Mouse (Mus musculus) hindbrain, embryonic 14.5 days (tissue): ENCODE data around the gene Plekhm3. TPM values are rescaled to one million over a fixed set of nuclear protein-coding genes. Genes with fewer than 3 reads are reported as not detected.

ENCODE experiments used
- ATAC-seq: fragments of 200-750 bp; cut with Nextera tagmentation; 2 replicates; pipeline ENCODE4 v1.8.0; 2017; ENCODE audit warnings: moderate number of reproducible peaks, mild to moderate bottlenecking, moderate TSS enrichment, moderate library complexity; ENCODE audit not compliant: low FRiP score
- DNase-seq: peaks from one replicate; pipeline ENCODE4 v3.0.0-alpha.2; 2015; ENCODE audit warnings: low spot score
- H3K27ac ChIP-seq: fragments of 300-500 bp; sonication (generic); 2 replicates; pipeline ENCODE4 v1.5.1; 2014; ENCODE audit warnings: mild to moderate bottlenecking, moderate library complexity
- H3K27me3 ChIP-seq: fragments of 300-500 bp; sonication (generic); 2 replicates; pipeline ENCODE4 v1.6.1; 2014; ENCODE audit warnings: mild to moderate bottlenecking, low read length, mixed read lengths; ENCODE audit not compliant: control insufficient read depth, insufficient read depth
- H3K36me3 ChIP-seq: fragments of 300-500 bp; sonication (generic); replicated peaks from 2 replicates; pipeline ENCODE4 v1.6.1; 2014; ENCODE audit not compliant: control insufficient read depth, insufficient read depth
- H3K4me1 ChIP-seq: fragments of 300-500 bp; sonication (generic); replicated peaks from 2 replicates; pipeline ENCODE4 v1.6.1; 2014; ENCODE audit warnings: antibody characterized with exemption, low read length, mixed read lengths; ENCODE audit not compliant: control insufficient read depth, insufficient read depth
- H3K4me2 ChIP-seq: fragments of 300-500 bp; sonication (generic); replicated peaks from 2 replicates; pipeline ENCODE4 v1.6.1; 2014; ENCODE audit warnings: mild to moderate bottlenecking, moderate library complexity
- H3K4me3 ChIP-seq: fragments of 300-500 bp; sonication (generic); replicated peaks from 2 replicates; pipeline ENCODE4 v1.5.1; 2014; ENCODE audit warnings: mild to moderate bottlenecking, low read length
- H3K9ac ChIP-seq: fragments of 300-500 bp; sonication (generic); 2 replicates; pipeline ENCODE4 v1.6.1; 2014
- H3K9me3 ChIP-seq: fragments of 300-500 bp; sonication (generic); 2 replicates; pipeline ENCODE4 v1.6.1; 2016; ENCODE audit warnings: low read length; ENCODE audit not compliant: control insufficient read depth
- WGBS: fragments of 180-500 bp; shearing (Covaris S2); extraction: QIAGEN DNeasy Blood & Tissue Kit; methylation state at CpG from one replicate; pipeline ENCODE4 v1.1.7; 2014; 5-methylcytosine and 5-hydroxymethylcytosine counted together
- polyA plus RNA-seq: library from polyadenylated mRNA; unstranded; fragments of >200 nt; fragmentation: Nextera tagmentation; extraction: Ambion mirVana; gene quantifications from 2 replicates; pipeline ENCODE4 v1.2.1, GENCODE M21; 2014

The Plekhm3 gene
- polyA plus RNA-seq, 1 experiment from 2014 or later, result 9.1 TPM

DNA sequence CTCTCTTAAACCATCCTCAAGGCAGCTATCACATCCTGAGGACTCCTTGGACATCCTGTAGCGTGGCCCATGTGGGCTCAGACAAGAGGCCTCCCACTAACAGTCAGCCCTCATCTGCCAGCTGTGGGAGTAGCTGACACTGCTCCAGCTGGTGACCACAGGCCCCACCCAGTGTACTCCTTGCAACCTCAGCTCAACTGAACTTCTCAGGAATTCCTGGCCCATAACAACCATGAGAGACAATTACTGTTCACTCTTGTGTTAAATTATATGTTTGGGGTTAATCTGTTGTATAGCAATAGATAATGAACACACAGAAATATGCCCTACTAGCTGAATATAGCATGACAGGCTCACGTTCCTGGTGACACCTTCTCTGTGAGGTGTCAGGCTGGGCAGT is 104.4 kb downstream of the Plekhm3 start:
- DNase-seq (no peak), ATAC-seq (no peak)
- Histone ChIP-seq H3K4me1 (peaks cover 15% of the 10 kb centered on the region), H3K4me2 (no peak overlapping the region), H3K9ac (no peak overlapping the region), H3K4me3 (no peak overlapping the region), H3K27ac (no peak overlapping the region), H3K27me3 (no peaks in the 10 kb centered on the region), H3K9me3 (no peaks in the 10 kb centered on the region), H3K36me3 (no peaks in the 10 kb centered on the region)
- WGBS, result 62% methylated on average over 2 of the region's 2 CpGs

DNA sequence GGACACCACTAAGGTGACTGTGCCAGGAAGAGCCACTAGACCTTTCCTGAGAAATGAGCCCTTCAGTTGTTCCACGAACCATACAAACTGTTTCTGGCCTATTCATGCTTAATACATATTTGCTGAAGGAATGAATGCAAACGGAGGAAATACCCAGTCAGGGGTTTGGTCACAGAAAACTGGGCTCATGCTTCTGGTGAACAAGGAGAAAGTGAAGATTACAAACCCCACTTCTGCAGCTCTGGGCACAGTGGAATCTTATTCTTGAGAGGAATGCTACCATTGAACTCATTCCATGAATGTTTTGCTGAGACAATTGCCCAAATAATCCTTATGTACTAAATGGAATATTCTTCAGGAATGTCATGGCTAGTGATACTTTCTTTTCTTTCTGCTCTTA is 106.3 kb downstream of the Plekhm3 start:
- no peaks in the 10 kb centered on the region for H3K9me3 ChIP-seq
- ATAC-seq, result no peak
- H3K36me3 ChIP-seq, result no peaks in the 10 kb centered on the region
- H3K27me3 ChIP-seq, result no peaks in the 10 kb centered on the region
- no peak for DNase-seq
- no peak overlapping the region for H3K27ac ChIP-seq
- H3K9ac ChIP-seq, result no peak overlapping the region
- no peak overlapping the region for H3K4me3 ChIP-seq
- H3K4me2 ChIP-seq, result no peak overlapping the region
- 83% methylated on average over 2 of the region's 2 CpGs for WGBS
- peaks cover 15% of the 10 kb centered on the region for H3K4me1 ChIP-seq

DNA sequence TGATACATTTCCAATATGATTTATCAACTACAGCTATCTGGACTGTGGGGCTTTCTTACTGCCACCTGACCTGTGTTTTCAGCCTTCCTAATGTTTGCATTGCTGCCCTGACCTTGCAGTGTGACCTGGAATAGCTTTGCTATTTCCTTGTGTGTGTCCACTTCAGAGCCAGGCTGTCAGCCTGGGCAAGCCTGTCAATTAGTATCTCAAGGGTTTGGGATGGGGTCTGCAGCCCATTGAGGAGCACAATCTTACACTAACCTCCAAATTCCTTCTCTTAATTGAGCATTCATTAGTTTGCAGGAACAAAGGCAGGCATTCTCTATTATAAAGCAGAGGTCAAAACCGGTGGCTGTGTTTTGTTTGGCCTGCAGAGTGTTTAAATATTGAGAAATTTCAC is 107.6 kb downstream of the Plekhm3 start:
- ATAC-seq (no peak), DNase-seq (no peak)
- H3K27ac ChIP-seq, result no peak overlapping the region
- H3K4me1 ChIP-seq, result peaks cover 15% of the 10 kb centered on the region
- H3K9me3 ChIP-seq, result no peaks in the 10 kb centered on the region
- H3K9ac ChIP-seq, result no peak overlapping the region
- no peak overlapping the region for H3K4me2 ChIP-seq
- 38% methylated on average over 1 of the region's 1 CpGs for WGBS
- H3K4me3 ChIP-seq, result no peak overlapping the region
- H3K36me3 ChIP-seq, result no peaks in the 10 kb centered on the region
- H3K27me3 ChIP-seq, result no peaks in the 10 kb centered on the region

DNA sequence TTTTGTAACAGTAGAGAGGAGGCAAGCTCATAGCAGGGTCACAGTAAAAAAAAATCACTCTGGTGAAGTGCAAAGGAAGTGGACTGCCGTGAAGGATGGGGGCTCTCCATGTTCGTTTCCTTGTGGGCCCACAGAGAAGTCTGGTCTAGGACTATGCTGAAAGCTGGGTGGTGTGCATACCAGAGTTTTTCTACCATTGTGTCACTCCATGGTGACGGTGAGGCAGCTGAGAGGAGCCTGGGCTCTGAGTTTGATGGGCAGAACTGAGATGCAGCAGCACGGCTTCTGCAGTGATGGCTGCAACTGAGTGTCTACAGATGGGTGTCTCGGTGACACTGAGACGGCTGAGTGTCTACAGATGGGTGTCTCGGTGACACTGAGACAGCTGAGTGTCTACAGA is 108.5 kb downstream of the Plekhm3 start:
- Histone ChIP-seq H3K27me3 (no peaks in the 10 kb centered on the region), H3K27ac (no peak overlapping the region), H3K9ac (no peak overlapping the region), H3K4me3 (no peak overlapping the region), H3K4me2 (no peak overlapping the region), H3K4me1 (peaks cover 9% of the 10 kb centered on the region), H3K36me3 (no peaks in the 10 kb centered on the region), H3K9me3 (no peaks in the 10 kb centered on the region)
- WGBS, result 29% methylated on average over 7 of the region's 7 CpGs
- ATAC-seq, result no peak
- no peak for DNase-seq

GRCm38 (mm10) chr1:64847565-64847964 is 109.1 kb downstream of the Plekhm3 start:
- Histone ChIP-seq H3K4me2 (no peak overlapping the region), H3K27me3 (no peaks in the 10 kb centered on the region), H3K36me3 (no peaks in the 10 kb centered on the region), H3K4me3 (no peak overlapping the region), H3K4me1 (peaks cover 9% of the 10 kb centered on the region), H3K9ac (no peak overlapping the region), H3K27ac (no peak overlapping the region), H3K9me3 (no peaks in the 10 kb centered on the region)
- DNase-seq (no peak), ATAC-seq (no peak)

- 82% methylated on average over 3 of the region's 3 CpGs for WGBS
- Histone ChIP-seq H3K9me3 (no peaks in the 10 kb centered on the region), H3K27me3 (no peaks in the 10 kb centered on the region), H3K27ac (no peak overlapping the region), H3K36me3 (no peaks in the 10 kb centered on the region), H3K4me1 (peaks cover 9% of the 10 kb centered on the region), H3K9ac (no peak overlapping the region), H3K4me2 (no peak overlapping the region), H3K4me3 (no peak overlapping the region)
- ATAC-seq (no peak), DNase-seq (no peak)
Observed at GRCm38 (mm10) chr1:64844978-64845377, 111.6 kb downstream of the Plekhm3 start.

- no peak for ATAC-seq
- H3K4me3 ChIP-seq, result no peak overlapping the region
- 85% methylated on average over 3 of the region's 3 CpGs for WGBS
- H3K9me3 ChIP-seq, result no peaks in the 10 kb centered on the region
- H3K27ac ChIP-seq, result no peak overlapping the region
- H3K4me1 ChIP-seq, result peaks cover 9% of the 10 kb centered on the region
- no peak overlapping the region for H3K9ac ChIP-seq
- H3K4me2 ChIP-seq, result no peak overlapping the region
- H3K27me3 ChIP-seq, result no peaks in the 10 kb centered on the region
- H3K36me3 ChIP-seq, result no peaks in the 10 kb centered on the region
- DNase-seq, result no peak
Observed at GRCm38 (mm10) chr1:64843900-64844616, 112.6 kb downstream of the Plekhm3 start.

- no peak overlapping the region for H3K4me2 ChIP-seq
- no peak overlapping the region for H3K27ac ChIP-seq
- no peaks in the 10 kb centered on the region for H3K9me3 ChIP-seq
- DNase-seq, result no peak
- WGBS, result 64% methylated on average over 1 of the region's 1 CpGs
- H3K36me3 ChIP-seq, result no peaks in the 10 kb centered on the region
- no peaks in the 10 kb centered on the region for H3K4me1 ChIP-seq
- ATAC-seq, result no peak
- H3K4me3 ChIP-seq, result no peak overlapping the region
- H3K27me3 ChIP-seq, result no peaks in the 10 kb centered on the region
- H3K9ac ChIP-seq, result no peak overlapping the region
Observed at GRCm38 (mm10) chr1:64840930-64841329, 115.7 kb downstream of the Plekhm3 start.

GRCm38 (mm10) chr1:64836584-64836983 is 120.0 kb downstream of the Plekhm3 start:
- 94% methylated on average over 5 of the region's 5 CpGs for WGBS
- H3K27me3 ChIP-seq, result no peaks in the 10 kb centered on the region
- no peaks in the 10 kb centered on the region for H3K36me3 ChIP-seq
- no peak overlapping the region for H3K9ac ChIP-seq
- no peak for DNase-seq
- ATAC-seq, result no peak
- H3K27ac ChIP-seq, result no peak overlapping the region
- no peaks in the 10 kb centered on the region for H3K9me3 ChIP-seq
- H3K4me3 ChIP-seq, result no peak overlapping the region
- no peak overlapping the region for H3K4me2 ChIP-seq
- no peaks in the 10 kb centered on the region for H3K4me1 ChIP-seq

- Histone ChIP-seq H3K27ac (no peak overlapping the region), H3K36me3 (no peaks in the 10 kb centered on the region), H3K4me3 (no peak overlapping the region), H3K27me3 (no peaks in the 10 kb centered on the region), H3K9ac (no peak overlapping the region), H3K9me3 (no peaks in the 10 kb centered on the region), H3K4me2 (no peak overlapping the region), H3K4me1 (no peaks in the 10 kb centered on the region)
- 61% methylated on average over 3 of the region's 3 CpGs for WGBS
- DNase-seq, result no peak
- ATAC-seq, result no peak
Observed at GRCm38 (mm10) chr1:64836114-64836513, 120.5 kb downstream of the Plekhm3 start.
